Mouse (Mus musculus): ENCODE data around the gene Tmem169. TPM values are rescaled to one million over a fixed set of nuclear protein-coding genes. Genes with fewer than 3 reads are reported as not detected.

Tmem169 gene
- total and polyA plus RNA-seq, 3 experiments: 0.16 to 0.75 (median 0.66) TPM

GRCm38 (mm10) chr1:72284539-72284938 lies 370 bp downstream of the Tmem169 start:
- DNase-seq: no peak

- no peak for DNase-seq
These were observed 2.7 kb downstream of the Tmem169 start for GRCm38 (mm10) chr1:72286904-72287303.

GRCm38 (mm10) chr1:72287893-72288292 lies 3.7 kb downstream of the Tmem169 start:
- no peak for DNase-seq

- DNase-seq: no peak
These were observed 4.5 kb downstream of the Tmem169 start for GRCm38 (mm10) chr1:72288527-72289150.

GRCm38 (mm10) chr1:72290896-72291295 lies 6.7 kb downstream of the Tmem169 start:
- no peak for DNase-seq

GRCm38 (mm10) chr1:72291421-72291820 lies 7.3 kb downstream of the Tmem169 start:
- no peak for DNase-seq

- DNase-seq: no peak
These were observed 7.8 kb downstream of the Tmem169 start for GRCm38 (mm10) chr1:72291925-72292324.

- no peak for DNase-seq
These were observed 9.9 kb downstream of the Tmem169 start for GRCm38 (mm10) chr1:72293869-72294663.

- no peak for DNase-seq
These were observed 11.6 kb downstream of the Tmem169 start for GRCm38 (mm10) chr1:72295746-72296145.

GRCm38 (mm10) chr1:72301845-72302244 lies 17.7 kb downstream of the Tmem169 start:
- no peak for DNase-seq

- no peak for DNase-seq
These were observed 22.1 kb downstream of the Tmem169 start for GRCm38 (mm10) chr1:72306241-72306640.

- no peak for DNase-seq
These were observed 22.6 kb downstream of the Tmem169 start for GRCm38 (mm10) chr1:72306679-72307181.

- peak; percentile 92 for DNase-seq
These were observed 23.2 kb downstream of the Tmem169 start, which contains the start of gene Xrcc5 for GRCm38 (mm10) chr1:72307317-72307798. TSS of gene Xrcc5 (plus strand) at chr1:72307421.

GRCm38 (mm10) chr1:72308919-72309318 lies 24.8 kb downstream of the Tmem169 start:
- no peak for DNase-seq

GRCm38 (mm10) chr1:72309744-72310424 lies 25.7 kb downstream of the Tmem169 start:
- no peak for DNase-seq

- DNase-seq: no peak
These were observed 28.7 kb downstream of the Tmem169 start for GRCm38 (mm10) chr1:72312701-72313398.

- no peak for DNase-seq
These were observed 29.4 kb downstream of the Tmem169 start for GRCm38 (mm10) chr1:72313399-72314039.

- no peak for DNase-seq
These were observed 31.3 kb downstream of the Tmem169 start for GRCm38 (mm10) chr1:72315447-72315846.

- DNase-seq: no peak
These were observed 32.2 kb downstream of the Tmem169 start for GRCm38 (mm10) chr1:72316409-72316808.

- DNase-seq: no peak
These were observed 32.7 kb downstream of the Tmem169 start for GRCm38 (mm10) chr1:72316901-72317300.

- no peak for DNase-seq
These were observed 36.6 kb downstream of the Tmem169 start for GRCm38 (mm10) chr1:72320759-72321158.

All from adrenal gland, adult 2 months (tissue).